Mouse (Mus musculus) neural tube, embryonic 11.5 days (tissue): ENCODE results near the gene Fuca1. TPM values are rescaled to one million over a fixed set of nuclear protein-coding genes. Genes with fewer than 3 reads are reported as not detected.

Source experiments
- ATAC-seq: fragments of 200-750 bp; cut with Nextera tagmentation; 2 replicates; pipeline ENCODE4 v1.8.0; 2017; ENCODE audit warnings: moderate number of reproducible peaks, mild to moderate bottlenecking, moderate TSS enrichment, moderate library complexity; ENCODE audit not compliant: insufficient read depth, low FRiP score, low TSS enrichment
- DNase-seq: peaks from one replicate; pipeline ENCODE4 v3.0.0-alpha.2; 2015; ENCODE audit warnings: low spot score
- H3K27ac ChIP-seq: fragments of 300-500 bp; sonication (generic); 2 replicates; pipeline ENCODE4 v1.5.1; 2014; ENCODE audit warnings: low read depth, mild to moderate bottlenecking, low read length
- H3K27me3 ChIP-seq: fragments of 300-500 bp; sonication (generic); 2 replicates; pipeline ENCODE4 v1.6.1; 2014; ENCODE audit warnings: mild to moderate bottlenecking, low read length, mixed read lengths; ENCODE audit not compliant: control insufficient read depth, insufficient read depth
- H3K36me3 ChIP-seq: fragments of 300-500 bp; sonication (generic); 2 replicates; pipeline ENCODE4 v1.6.1; 2014; ENCODE audit warnings: mild to moderate bottlenecking, low read length, moderate library complexity, mixed read lengths; ENCODE audit not compliant: control insufficient read depth, insufficient read depth
- H3K4me1 ChIP-seq: fragments of 300-500 bp; sonication (generic); 2 replicates; pipeline ENCODE4 v1.6.1; 2014; ENCODE audit warnings: low read length, mixed read lengths; ENCODE audit not compliant: control insufficient read depth, insufficient read depth
- H3K4me2 ChIP-seq: fragments of 300-500 bp; sonication (generic); 2 replicates; pipeline ENCODE4 v1.6.1; 2014; ENCODE audit warnings: low read depth, mild to moderate bottlenecking, moderate library complexity
- H3K4me3 ChIP-seq: fragments of 300-500 bp; sonication (generic); 2 replicates; pipeline ENCODE4 v1.5.1; 2014; ENCODE audit warnings: low read depth, low read length
- H3K9ac ChIP-seq: fragments of 300-500 bp; sonication (generic); 2 replicates; pipeline ENCODE4 v1.6.1; 2014; ENCODE audit warnings: mild to moderate bottlenecking, low read length
- H3K9me3 ChIP-seq: fragments of 300-500 bp; sonication (generic); 2 replicates; pipeline ENCODE4 v1.6.1; 2016; ENCODE audit warnings: low read length; ENCODE audit not compliant: control insufficient read depth
- WGBS: fragments of 180-500 bp; shearing (Covaris S2); extraction: QIAGEN DNeasy Blood & Tissue Kit; methylation state at CpG from one replicate; pipeline ENCODE4 v1.1.7; 2014; 5-methylcytosine and 5-hydroxymethylcytosine counted together
- polyA plus RNA-seq: library from polyadenylated mRNA; unstranded; fragments of >200 nt; fragmentation: Nextera tagmentation; extraction: Ambion mirVana; gene quantifications from 2 replicates; pipeline ENCODE4 v1.2.1, GENCODE M21; 2014

Fuca1 gene
- polyA plus RNA-seq, 1 experiment from 2014 or later: 60.6 TPM

- H3K4me2 ChIP-seq: no peak overlapping the region
- H3K4me3 ChIP-seq: no peak overlapping the region
- H3K27ac ChIP-seq: no peak overlapping the region
- no peaks in the 10 kb centered on the region for H3K27me3 ChIP-seq
- no peak for ATAC-seq
- WGBS: 90% methylated on average over 12 of the region's 12 CpGs
- no peaks in the 10 kb centered on the region for H3K9me3 ChIP-seq
- H3K4me1 ChIP-seq: no peaks in the 10 kb centered on the region; the same call in 1 of the 2 replicates
- H3K36me3 ChIP-seq: no peaks in the 10 kb centered on the region
- DNase-seq: no peak
- no peak overlapping the region for H3K9ac ChIP-seq
These were observed 34.9 kb upstream of the Fuca1 start for GRCm38 (mm10) chr4:135885676-135886075.

GRCm38 (mm10) chr4:135886184-135886583, 34.4 kb upstream of the Fuca1 start:
- H3K27ac ChIP-seq: no peak overlapping the region
- ATAC-seq (no peak), DNase-seq (no peak)
- H3K36me3 ChIP-seq: no peaks in the 10 kb centered on the region
- no peaks in the 10 kb centered on the region; the same call in 1 of the 2 replicates for H3K4me1 ChIP-seq
- 86% methylated on average over 4 of the region's 4 CpGs for WGBS
- H3K27me3 ChIP-seq: no peaks in the 10 kb centered on the region
- no peaks in the 10 kb centered on the region for H3K9me3 ChIP-seq
- no peak overlapping the region for H3K9ac ChIP-seq
- H3K4me3 ChIP-seq: no peak overlapping the region
- no peak overlapping the region for H3K4me2 ChIP-seq

- no peak overlapping the region for H3K27ac ChIP-seq
- DNase-seq: no peak
- 92% methylated on average over 24 of the region's 24 CpGs for WGBS
These were observed 32.0 kb upstream of the Fuca1 start for GRCm38 (mm10) chr4:135888448-135889057.

DNA sequence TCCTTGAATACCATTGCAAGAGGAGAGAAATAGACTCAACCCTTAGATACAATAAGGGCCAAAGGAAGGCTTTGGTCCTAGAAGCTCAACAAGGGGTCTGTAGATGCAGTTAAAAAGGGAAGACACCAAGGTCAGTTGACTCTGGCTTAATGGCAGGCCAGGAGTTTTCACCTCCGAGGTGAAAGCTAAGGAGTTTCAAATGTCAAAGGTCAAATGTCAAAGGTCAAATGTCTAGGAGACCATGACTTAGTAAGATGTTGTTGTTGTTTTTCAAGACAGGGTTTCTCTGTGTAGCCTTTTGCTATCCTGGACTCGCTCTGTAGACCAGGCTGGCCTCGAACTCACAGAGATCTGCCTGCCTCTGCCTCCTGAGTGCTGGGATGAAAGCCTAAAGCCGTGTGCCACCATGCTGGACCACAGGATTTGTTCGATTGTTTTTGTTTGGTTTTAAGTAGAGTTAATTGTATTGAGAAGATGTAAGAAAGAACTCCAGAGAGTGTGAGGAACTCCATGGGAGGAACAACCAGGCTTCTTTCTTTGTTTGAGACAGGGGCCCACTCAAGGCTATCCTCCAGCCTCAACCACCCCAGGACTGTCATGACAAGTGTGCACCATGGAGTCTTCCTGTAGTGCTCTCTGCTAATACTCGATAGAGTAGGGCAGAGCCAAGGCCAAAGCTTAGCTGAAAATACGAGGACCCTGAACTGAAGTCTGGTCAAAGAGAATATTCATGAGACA, 31.2 kb upstream of the Fuca1 start:
- H3K4me2 ChIP-seq: no peak overlapping the region
- H3K9ac ChIP-seq: no peak overlapping the region
- no peak overlapping the region for H3K4me3 ChIP-seq
- H3K9me3 ChIP-seq: no peaks in the 10 kb centered on the region
- no peaks in the 10 kb centered on the region; the same call in 1 of the 2 replicates for H3K4me1 ChIP-seq
- H3K27ac ChIP-seq: no peak overlapping the region
- ATAC-seq (no peak), DNase-seq (no peak)
- 79% methylated on average over 7 of the region's 7 CpGs for WGBS
- no peaks in the 10 kb centered on the region for H3K36me3 ChIP-seq
- H3K27me3 ChIP-seq: no peaks in the 10 kb centered on the region

More at GRCm38 (mm10) chr4:135888448-135889057, 32.0 kb upstream of the Fuca1 start:
- Histone ChIP-seq H3K4me2 (no peak overlapping the region), H3K36me3 (no peaks in the 10 kb centered on the region), H3K9ac (no peak overlapping the region), H3K4me3 (no peak overlapping the region), H3K9me3 (no peaks in the 10 kb centered on the region), H3K4me1 (no peaks in the 10 kb centered on the region; the same call in 1 of the 2 replicates), H3K27me3 (no peaks in the 10 kb centered on the region)
- no peak for ATAC-seq

DNA sequence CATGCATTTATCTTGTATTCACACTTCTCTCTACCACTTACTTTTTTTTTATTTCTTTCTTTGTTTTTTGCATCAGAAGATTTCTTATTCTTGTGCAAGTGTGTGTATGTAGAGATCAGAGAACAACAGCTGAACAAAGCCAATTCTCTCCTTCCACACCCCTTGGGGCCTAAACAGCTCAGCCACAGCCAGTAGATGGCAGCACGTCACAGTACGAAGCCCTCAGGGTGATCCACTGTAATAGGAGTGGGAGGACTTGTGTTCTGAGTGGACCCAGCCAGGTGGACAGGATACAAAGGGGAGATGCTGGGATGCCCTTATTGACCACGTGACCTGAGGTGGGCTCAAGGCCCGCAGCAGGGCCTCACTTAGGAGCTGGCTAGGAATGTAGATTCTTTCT, 30.7 kb upstream of the Fuca1 start:
- 9% methylated on average over 4 of the region's 4 CpGs for WGBS

GRCm38 (mm10) chr4:135891539-135891938, 29.0 kb upstream of the Fuca1 start:
- no peak overlapping the region for H3K27ac ChIP-seq
- H3K4me3 ChIP-seq: no peak overlapping the region
- no peaks in the 10 kb centered on the region for H3K4me1 ChIP-seq
- no peak for ATAC-seq
- H3K9me3 ChIP-seq: no peaks in the 10 kb centered on the region
- DNase-seq: no peak
- H3K9ac ChIP-seq: no peak overlapping the region
- WGBS: 87% methylated on average over 2 of the region's 2 CpGs
- no peaks in the 10 kb centered on the region for H3K36me3 ChIP-seq
- no peaks in the 10 kb centered on the region for H3K27me3 ChIP-seq
- no peak overlapping the region for H3K4me2 ChIP-seq

More for the DNA sequence above, 30.7 kb upstream of the Fuca1 start:
- no peak overlapping the region for H3K4me2 ChIP-seq
- peak; percentile 81 for DNase-seq
- H3K4me1 ChIP-seq: no peaks in the 10 kb centered on the region
- H3K27ac ChIP-seq: no peak overlapping the region
- no peak overlapping the region for H3K4me3 ChIP-seq
- no peak for ATAC-seq
- H3K9ac ChIP-seq: no peak overlapping the region
- H3K27me3 ChIP-seq: no peaks in the 10 kb centered on the region
- no peaks in the 10 kb centered on the region for H3K9me3 ChIP-seq
- no peaks in the 10 kb centered on the region for H3K36me3 ChIP-seq

DNA sequence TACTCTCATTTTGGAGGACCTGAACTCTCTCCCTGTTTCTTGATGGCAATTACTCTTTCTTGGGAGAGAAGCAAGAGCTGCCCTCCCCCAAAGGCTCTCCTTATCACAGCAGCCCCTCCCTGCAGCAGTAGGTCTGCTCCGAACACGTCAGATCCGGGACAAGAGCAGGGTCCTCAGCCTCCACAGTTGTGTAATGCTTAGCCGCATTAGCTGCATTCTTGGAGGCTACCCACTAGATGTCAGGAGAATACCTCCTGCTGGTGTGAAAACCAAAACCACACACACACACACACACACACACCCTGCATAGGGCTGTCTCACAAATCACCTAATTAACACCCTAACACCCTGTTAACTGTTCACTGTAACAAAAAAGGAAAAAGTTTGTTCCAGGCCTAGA, 27.7 kb upstream of the Fuca1 start:
- no peak for ATAC-seq
- H3K27me3 ChIP-seq: no peaks in the 10 kb centered on the region
- 70% methylated on average over 4 of the region's 4 CpGs for WGBS

DNA sequence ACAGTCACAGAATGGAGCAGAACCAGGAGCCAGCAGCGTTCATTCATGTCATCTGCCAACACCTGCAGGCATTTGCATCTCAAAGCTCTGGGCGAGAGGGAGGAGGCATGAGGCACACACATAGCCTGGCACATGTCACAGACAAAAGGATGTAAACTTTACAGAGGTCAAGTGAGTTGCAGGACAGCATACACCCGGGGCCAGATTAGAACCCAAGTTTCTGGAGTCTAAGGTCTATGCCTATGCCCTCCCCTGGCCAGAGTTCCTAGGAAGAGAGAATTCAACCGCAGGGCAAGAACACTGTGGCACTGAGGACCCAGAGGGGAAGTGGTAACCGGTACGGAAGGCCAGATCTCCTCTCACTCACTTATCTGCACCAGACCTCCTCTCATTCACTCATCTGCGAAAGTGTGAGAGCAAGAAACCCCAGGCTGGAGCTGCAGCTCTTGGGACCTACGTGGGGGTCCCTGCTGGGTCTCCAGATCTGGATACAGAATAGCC, 25.4 kb upstream of the Fuca1 start, which contains the start of gene Cnr2:
Gene Cnr2, plus strand, starts transcription at position 324 of the 501 bp plus-strand sequence.
- ATAC-seq: no peak
- Histone ChIP-seq H3K27me3 (no peaks in the 10 kb centered on the region), H3K9me3 (no peaks in the 10 kb centered on the region), H3K9ac (no peak within 1 kb of the TSS), H3K4me1 (no peaks in the 10 kb centered on the region), H3K36me3 (no peaks in the 10 kb centered on the region), H3K27ac (no peak within 1 kb of the TSS), H3K4me2 (no peak within 1 kb of the TSS), H3K4me3 (no peak within 1 kb of the TSS)
- 53% methylated on average over 8 of the region's 8 CpGs for WGBS
- DNase-seq: no peak

More for the DNA sequence above, 27.7 kb upstream of the Fuca1 start:
- no peak overlapping the region for H3K4me3 ChIP-seq
- no peaks in the 10 kb centered on the region for H3K36me3 ChIP-seq
- no peaks in the 10 kb centered on the region for H3K4me1 ChIP-seq
- H3K9ac ChIP-seq: no peak overlapping the region
- H3K9me3 ChIP-seq: no peaks in the 10 kb centered on the region
- H3K4me2 ChIP-seq: no peak overlapping the region
- DNase-seq: no peak
- H3K27ac ChIP-seq: no peak overlapping the region
